Mouse (Mus musculus) CH12F3 (cell line): ENCODE measurements around the gene Fsip1.

ENCODE experiments used
- in situ Hi-C: fragments of 300-500 bp; cut with MboI; formaldehyde crosslinking; loops from 2 replicates; pipeline ENCODE4 v1.14.3; 2020; ENCODE audit warnings: low sequenced_read_pairs

The Fsip1 gene

GRCm38 (mm10) chr2:118127516-118128288, 129.1 kb downstream of the Fsip1 start:
- in situ Hi-C loops = no loop called here

DNA sequence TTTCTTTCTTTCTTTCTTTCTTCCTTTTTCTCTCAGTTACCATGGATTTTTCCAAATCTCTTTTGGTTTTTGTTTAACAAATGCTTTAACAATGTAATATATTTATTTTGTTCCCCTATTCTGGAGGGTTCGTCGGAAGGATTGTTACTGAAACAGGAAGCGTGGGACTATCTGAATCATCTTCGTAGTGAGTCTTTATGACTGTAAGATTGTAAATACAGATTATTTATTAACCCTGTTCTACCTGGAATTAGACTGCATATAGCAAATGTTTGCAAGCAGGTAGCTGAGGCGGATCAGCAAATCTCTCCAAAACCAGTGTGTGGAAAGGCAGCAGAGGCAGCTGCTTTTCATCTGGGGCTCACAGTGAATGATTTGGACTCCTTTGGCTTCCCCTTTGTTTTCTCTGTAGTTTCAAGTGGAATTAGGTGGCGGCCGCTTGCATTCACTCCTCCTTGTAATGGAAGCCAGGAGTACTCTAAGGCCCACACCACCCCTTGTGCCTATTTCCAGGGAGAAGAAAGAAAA, 130.8 kb downstream of the Fsip1 start:
- in situ Hi-C loops = no loop called here

DNA sequence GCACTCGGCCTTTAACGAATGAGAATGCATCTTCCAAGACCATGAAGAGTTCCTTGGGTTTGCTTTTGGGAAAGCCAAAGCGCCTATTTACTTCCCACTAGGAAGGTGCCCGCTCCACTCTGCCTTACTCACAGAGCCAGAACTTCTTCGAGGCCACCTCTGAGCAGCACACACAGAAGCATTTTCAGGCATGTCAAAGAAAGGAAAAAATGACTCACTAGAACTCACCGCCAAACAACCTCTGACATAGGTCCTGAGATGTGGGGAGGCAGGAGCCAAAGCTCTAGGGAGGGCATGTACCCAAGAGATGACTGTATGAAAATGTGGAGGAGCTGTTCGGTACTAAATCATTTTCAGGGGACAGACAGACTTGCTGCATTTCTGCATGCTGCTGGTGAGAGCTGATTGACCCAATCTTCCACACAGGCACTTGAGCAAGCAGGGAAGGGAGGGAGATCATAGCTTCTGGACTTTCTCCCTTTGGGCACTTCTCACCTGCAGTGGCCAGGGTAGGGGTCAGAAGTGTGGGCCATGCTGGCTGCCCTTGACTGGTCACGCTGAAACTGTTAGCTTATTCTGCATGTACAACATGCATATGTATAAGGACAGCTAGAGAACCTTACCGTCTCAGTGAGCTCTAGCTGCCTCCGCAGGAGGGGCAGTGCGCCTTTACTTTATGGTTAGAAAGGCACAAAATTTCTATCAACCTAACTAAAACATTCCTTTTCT, 131.4 kb downstream of the Fsip1 start:
- in situ Hi-C loops = no loop called here

- in situ Hi-C loops = no loop called here
These were observed 132.3 kb downstream of the Fsip1 start for GRCm38 (mm10) chr2:118124437-118124836.

- in situ Hi-C loops = no loop called here
These were observed 133.0 kb downstream of the Fsip1 start for GRCm38 (mm10) chr2:118123743-118124142.

- in situ Hi-C loops = no loop called here
These were observed 134.5 kb downstream of the Fsip1 start for GRCm38 (mm10) chr2:118122291-118122690.

GRCm38 (mm10) chr2:118120751-118121150, 136.0 kb downstream of the Fsip1 start:
- in situ Hi-C loops = no loop called here

- in situ Hi-C loops = no loop called here
These were observed 136.7 kb downstream of the Fsip1 start for GRCm38 (mm10) chr2:118120095-118120494.

DNA sequence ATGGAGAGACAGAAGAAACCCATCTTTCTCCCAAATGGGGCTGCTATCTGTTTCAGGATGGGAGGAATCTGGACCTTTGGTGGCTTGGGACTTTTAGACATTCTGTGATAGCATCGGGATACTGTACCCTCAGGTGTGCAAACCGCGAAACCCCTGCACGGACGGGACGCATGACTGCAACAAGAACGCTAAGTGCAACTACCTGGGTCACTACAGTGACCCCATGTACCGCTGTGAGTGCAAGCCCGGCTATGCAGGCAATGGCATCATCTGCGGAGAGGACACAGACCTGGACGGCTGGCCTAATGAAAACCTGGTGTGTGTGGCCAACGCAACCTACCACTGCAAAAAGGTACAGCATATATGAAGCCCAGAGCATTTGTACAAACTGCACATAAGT, 137.1 kb downstream of the Fsip1 start:
- in situ Hi-C loops = no loop called here

GRCm38 (mm10) chr2:118118515-118118914, 138.3 kb downstream of the Fsip1 start:
- in situ Hi-C loops = no loop called here

DNA sequence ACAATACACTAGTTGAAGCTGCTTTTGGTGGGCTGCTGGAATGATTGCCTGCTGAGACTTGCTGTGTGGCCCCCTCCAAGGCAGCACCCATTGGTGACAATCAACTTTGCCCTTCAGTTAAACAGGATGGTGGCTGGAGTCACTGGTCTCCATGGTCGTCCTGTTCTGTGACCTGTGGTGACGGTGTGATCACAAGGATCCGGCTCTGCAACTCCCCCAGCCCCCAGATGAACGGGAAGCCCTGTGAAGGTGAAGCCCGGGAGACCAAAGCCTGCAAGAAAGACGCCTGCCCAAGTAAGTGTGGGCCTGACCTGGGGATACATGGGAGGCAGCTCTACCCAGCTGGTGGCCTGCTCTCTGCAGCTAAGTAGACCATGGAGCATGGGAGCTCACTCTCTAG, 138.7 kb downstream of the Fsip1 start:
- in situ Hi-C loops = no loop called here

- in situ Hi-C loops = no loop called here
These were observed 139.4 kb downstream of the Fsip1 start for GRCm38 (mm10) chr2:118117401-118117800.

GRCm38 (mm10) chr2:118116754-118117290, 139.9 kb downstream of the Fsip1 start:
- in situ Hi-C loops = no loop called here

DNA sequence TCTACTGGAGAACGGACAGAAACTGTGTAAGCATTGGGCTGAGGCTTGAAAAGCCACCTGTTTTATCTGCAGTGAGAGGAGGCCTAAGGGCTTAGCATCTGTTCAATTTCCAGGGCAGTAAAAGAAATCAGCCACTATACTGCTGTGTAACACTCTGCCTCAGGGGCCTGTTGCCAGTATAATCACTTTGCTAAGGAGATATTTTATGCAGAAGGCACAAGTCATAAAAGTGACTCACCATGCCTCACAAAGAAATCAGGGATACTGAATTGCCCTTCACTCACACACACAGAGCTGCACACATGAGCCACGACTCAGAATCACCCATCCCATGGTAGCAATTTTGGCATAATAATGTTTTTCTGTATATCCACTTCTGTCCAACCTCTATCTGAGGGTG, 140.6 kb downstream of the Fsip1 start:
- in situ Hi-C loops = no loop called here

DNA sequence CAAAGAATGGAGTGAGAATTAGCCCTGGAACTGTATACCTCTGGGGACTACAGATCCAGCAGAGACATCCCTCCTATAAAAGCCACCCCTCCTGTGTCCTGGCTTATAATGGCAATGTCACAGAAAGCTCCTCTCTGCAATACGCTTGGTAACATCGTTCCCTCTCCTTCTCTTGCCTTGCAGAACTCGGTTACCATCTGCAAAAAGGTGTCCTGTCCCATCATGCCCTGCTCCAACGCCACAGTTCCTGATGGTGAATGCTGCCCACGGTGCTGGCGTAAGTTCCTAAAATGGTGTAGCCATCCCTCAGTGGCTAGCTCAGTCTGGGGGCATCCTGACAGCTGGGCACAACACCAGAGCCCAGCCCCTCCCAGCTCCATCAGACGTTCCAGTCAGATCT, 141.1 kb downstream of the Fsip1 start:
- in situ Hi-C loops = no loop called here

GRCm38 (mm10) chr2:118114671-118115070, 142.1 kb downstream of the Fsip1 start:
- in situ Hi-C loops = no loop called here

- in situ Hi-C loops = no loop called here
These were observed 142.8 kb downstream of the Fsip1 start for GRCm38 (mm10) chr2:118113808-118114524.

- in situ Hi-C loops = no loop called here
These were observed 143.8 kb downstream of the Fsip1 start for GRCm38 (mm10) chr2:118112846-118113479.

GRCm38 (mm10) chr2:118112438-118112837, 144.3 kb downstream of the Fsip1 start:
- in situ Hi-C loops = no loop called here

DNA sequence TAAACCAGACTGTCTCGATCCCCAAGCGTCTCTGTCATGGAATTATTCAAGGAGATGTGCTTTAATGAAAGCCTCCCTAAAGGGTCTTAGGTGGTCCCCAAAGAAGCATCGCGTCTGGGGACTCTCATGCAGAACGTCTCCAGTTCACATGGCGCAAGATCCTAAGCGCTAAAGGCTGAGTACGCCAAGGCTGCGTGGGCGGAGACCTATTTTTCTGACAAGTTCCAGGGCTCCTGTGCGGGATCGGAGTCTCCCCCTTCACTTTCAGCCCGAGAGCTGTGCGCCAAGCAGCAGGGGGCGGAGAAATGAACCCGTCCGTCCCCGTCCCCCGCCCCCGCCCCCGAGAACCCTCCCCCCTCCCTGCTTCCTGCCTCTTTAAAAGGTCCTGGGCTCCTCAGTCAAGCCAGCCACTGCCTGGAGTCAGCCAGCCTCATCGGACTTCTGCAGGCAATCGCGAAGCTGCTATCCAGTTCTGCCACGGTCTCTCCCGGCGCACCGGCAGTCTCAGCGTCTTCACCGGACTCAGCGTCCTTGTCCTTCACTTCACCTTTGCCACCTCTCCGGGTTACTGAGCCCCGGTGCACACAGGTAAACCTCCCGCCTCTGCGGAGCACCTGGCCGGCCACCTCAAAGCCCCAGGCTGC, 145.2 kb downstream of the Fsip1 start, which contains the start of gene Thbs1:
TSS of gene Thbs1 (plus strand) at position 389 of the 644 bp plus-strand sequence.
- in situ Hi-C loops = no loop called here
